Mouse (Mus musculus) lung, postnatal 25 days (tissue): Measurements from ENCODE around the gene Tacr1.
"Not testable (repeated sequence)": the region's sequence is repeated elsewhere in the genome, so short reads cannot be mapped to it uniquely, and the experiment has no call there.

ENCODE experiments used
- DNase-seq: peaks from one replicate; pipeline ENCODE4 v3.0.0; 2022; ENCODE audit warnings: low spot score

The Tacr1 gene

DNA sequence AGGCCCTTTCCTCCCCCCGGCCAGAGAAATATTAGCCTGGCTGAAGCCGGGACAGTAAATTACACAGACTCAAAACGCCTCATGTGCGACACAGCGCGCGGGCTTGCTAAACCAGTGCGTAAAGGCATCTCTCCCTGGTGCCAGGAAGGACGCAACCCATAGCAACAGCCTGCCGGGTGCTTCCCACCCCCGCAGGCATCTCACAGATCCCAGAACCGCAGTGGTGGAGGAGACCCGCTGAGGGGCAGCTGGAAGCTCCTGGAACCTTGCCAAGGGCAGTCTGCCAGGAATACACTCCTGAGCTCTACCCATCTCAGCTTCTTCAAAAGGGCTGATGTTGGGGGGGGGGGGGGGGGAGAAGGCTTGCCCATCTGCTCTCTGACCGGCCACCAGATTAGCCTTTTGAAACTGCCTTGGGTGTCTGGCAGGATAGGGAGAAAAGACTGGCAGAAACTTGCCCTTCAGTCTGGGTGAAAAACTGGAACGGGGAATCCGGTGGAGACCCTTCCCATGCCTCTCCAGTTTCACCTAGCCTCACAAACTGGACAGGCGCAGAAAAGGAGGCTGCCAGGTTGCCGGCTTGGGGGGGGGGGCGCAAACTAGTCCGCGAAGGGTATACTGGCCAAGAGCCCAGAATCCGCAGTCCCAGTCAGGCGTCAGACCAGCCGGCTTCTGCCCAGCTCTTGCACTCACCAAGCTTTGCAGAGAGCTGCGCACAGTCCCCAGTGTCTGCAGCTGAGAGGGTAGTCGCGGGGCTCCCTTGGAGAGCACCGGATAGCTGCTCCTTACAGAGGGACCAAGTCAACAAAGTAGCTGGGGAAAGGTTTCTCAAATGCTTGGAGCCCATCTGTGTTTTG, at the start of gene Tacr1:
Tacr1 (plus strand) TSS at position 740 of the 857 bp plus-strand sequence.
- DNase-seq, result no peak

DNA sequence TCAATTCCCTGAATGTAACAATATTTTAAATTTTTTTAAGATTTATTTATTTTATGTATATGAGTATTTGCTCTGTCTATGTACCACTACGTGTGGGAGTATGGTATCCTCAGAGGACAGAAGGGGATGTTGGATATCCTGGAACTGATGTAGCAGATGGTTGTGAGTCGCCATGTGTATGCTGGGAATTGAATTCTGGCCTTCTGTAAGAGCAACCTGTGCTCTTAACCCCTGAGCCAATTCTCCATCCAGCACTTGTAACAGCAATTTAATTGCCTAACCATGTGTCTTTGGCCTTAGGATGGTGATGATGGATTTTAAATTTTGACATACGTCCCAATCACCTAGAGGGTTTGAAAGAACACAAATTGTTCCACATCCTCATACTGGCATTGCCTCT, 26.0 kb upstream of the Tacr1 start:
- DNase-seq, result no peak

DNA sequence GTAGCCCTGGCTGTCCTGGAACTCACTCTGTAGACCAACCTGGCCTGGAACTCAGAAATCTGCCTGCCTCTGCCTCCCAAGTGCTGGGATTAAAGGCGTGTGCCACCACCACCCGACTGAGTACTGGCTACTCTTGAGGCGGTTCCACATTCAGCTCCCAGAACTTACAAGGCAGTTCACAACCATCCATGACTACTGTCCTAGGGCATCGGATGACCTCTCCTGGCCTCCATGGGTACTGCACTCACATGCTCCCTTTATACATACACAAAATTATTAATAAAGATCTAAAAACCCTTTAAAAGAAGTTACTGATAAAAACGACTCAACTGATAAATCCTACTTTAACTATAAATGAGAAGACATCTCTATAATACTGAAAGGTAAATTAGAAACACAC, 18.6 kb upstream of the Tacr1 start:
- no peak for DNase-seq

DNA sequence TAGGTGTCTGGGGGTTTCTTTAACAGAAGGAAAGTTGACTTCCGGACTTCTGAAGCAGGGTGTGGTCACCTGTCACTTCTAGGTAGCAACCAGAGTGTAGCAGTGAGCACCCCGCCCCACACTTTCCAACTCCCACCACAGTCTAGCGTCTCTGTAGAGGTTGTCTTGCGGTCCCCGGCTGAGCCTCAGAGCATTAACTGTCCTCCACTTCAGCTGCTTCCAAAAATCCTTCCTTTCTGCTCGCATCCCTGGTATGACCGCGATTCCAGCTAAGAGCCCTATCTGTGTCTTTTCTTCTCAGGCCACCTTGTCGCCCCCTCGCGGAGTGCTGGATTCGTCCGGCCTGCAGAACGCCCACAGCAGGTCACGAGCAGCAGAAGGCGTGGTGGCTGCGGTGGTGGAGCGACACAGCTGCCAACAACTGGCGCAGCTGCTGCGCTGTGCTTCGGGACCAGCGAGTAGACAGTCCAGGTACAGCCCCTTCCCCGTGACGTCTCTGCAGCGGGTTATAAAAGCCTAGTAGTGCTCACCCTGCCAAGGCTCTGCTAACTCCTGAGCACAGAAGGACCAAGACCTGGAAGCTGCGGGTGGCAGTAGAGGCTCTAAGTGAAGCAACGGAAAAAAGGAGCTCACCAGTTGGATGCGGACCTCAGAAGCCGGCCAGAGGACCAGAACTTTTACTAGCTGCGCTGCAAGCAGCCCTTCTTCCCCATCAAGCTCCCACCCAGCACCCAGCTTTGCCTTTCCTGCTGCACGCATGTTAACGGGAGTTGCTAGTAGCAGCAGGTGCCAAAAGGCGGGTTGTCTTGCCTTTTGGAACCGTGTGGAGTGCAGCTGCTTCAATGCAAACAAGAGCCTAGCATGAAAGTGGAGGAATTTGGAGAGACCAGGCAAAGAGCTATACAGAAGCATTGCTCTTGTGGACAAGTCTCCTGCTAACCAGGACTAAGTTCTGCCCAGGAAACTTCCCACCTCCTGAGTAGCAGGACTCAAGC, 664 bp downstream of the Tacr1 start:
- DNase-seq, result peak; percentile 10

DNA sequence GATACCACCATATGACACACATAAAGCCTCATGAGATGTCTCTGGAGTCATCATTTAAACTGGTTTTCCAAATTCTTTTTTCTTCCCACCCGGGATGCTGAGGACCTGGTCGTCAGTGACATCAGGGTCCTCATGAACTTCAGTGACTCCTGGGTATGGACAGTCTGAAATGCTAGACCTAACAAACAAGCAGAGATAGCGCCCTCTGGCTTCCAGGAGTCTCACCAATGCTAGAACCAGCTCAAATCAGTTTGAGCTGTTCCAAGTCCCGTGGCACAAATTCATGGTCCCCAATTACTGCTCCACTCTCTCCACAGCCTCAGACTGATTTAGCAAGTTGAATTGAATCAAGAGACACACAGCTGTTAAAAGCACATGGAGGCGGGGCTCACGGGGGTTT, 16.2 kb downstream of the Tacr1 start:
- DNase-seq, result no peak

DNA sequence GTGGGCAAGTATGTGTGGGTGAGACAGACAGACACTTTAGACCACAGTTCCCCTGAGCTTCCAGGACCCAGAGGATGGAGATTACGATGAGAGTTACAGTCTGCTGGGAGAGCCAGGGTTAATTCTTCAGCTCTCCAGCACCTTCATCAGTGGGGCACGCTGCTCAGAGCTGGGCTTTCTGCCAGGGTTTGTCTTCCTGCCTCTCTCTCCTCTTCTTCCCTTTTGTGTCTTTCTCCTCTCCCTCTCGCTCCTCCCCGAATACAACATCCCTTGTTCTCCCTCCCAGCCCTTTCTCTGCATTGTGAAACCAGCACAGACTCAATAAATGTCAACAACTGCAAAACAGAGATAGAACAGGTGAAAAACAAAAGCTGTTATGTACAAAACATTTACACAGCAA, 18.1 kb downstream of the Tacr1 start:
- no peak for DNase-seq

DNA sequence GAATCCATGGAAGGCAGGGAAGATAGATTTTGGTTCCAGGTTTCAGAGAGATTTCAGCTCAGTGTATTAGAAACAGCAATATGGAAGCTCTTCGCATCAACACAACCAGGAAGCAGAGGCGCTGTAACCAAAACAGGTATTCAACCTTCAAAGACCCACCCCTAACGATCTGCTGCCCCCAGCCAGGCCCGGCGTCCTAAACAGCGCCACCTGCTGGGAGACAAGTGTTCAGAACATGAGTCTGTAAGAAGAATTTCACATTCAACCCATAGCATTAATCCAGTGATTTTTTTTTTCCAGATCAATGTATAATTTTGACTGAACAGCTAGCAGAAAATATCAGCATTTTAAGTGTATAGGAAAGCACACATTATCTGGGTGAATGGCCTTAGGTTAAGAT, 26.8 kb downstream of the Tacr1 start:
- DNase-seq, result no peak

DNA sequence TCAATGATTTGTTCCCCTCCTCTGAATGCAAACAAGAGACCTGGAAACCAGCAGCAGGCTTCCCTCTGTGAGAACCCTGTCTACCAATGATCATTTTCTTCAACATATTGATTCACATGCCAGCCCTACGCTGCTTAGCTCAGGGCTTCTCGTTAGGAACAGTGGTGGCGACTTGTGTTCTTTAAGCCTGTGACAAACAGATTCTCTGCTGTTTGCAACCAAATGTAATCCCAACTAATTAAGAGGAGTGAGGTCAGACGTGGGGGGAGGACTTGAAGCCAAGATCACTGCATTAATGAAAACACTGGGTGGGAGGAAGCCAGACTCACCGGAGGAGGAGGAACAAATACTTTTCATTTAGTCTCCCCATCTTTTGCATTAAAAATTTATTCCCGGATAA, 27.6 kb downstream of the Tacr1 start:
- DNase-seq, result no peak

DNA sequence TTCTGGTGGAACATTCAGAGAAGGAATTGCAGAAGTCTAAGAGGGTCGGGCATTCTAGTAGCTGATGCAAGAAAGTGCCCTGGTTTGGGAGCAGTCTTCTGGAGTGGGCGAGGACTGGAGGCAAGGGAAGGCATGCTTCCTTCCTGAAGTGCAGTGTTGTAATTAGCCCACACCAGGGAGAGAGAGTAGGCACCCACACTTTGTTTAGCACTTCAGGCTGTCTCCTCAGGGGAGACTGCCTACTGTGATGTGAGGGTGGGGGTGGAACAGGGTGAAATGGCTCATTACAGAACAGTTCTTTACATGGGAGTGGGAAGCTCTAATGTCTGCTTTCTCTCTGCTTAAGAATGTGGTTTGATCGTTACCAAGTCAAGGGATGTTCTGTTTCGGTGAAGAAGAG, 35.0 kb downstream of the Tacr1 start:
- no peak for DNase-seq

DNA sequence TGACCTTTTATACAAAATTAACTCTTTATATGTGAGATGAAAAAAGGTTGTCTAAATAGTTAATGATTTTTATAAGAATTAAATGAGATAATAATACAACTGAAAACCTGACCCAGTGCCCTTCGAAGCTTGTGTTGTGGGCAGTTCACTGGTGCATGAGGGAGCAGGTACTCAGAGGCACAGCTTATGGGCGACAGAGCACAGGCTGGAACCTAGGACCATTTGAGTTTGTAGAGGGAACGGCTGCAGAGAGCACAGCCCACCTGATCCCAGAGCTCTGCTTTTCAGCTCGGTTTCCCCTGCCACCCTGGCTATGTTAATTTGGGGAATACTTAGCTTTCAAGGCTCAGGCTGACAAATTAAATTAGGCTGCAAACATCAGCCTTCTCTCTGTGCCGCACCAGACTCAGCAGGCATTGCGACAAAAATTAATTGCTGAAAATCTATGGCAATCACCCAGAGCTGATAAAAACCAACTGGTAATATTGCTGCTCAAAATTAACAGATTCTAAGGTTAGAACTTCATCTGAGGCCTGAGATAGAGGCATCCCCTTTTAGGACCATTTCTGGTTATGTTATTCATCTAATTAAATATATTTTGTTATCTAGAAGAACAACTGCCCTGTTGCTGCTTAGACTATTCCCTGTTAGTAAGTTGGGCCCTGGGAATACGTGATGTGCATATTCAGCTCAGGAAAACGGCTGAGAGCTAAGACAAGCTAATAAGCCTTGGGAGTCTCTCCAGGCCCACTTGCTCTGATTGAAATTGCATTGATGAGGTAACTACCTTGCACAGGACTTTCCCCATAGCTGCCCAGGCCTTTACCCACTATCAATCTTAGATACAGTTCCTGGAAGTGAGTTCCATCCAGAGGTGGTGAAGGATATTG, 50.3 kb downstream of the Tacr1 start:
- not testable (repeated sequence) for DNase-seq

DNA sequence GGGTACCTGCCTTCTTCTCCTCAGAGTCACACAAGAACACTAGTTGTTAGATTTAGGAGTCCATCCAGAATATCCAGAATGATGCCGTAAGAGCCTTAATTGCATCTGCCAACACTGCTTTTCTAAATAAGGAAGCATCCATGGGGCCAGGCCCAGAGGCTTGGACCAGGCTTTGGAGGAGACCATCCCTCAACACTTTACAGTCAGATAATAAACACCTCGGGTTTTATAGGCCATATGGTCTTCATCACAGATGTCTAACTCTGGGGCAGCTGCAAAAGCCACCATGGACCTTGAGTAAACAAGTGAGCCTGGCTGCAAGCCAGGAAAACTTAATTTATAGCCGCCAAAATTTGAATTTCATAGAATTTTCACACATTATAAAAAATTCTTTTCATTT, 53.1 kb downstream of the Tacr1 start:
- DNase-seq, result no peak

DNA sequence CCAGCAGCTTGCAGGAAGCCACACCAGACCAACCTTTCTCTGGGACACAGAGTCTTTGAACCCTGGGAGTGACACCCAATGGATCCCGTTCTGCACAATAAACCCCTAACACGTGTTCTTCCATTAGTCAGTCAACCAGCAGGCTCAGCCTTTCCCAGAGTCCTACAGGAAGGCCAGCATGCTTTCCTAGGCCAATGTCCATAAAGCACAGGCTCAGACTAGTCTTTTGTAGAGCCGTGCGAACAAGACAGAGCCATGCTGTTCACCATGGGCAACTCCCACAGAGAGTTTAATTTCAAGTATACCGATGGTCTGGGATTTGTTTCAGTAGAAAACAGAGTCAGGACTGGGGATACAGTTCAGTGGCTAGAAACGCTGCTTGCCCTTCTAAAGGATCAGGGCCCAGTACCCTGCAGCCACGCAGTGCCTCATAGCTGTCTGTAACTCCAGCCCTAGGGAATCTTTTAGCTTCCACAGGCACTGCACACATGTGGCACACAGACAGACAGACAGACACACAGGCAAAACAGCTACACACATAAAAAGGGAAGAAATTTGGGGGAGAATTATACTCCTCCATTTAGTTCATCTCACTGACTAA, 55.1 kb downstream of the Tacr1 start:
- no peak for DNase-seq

DNA sequence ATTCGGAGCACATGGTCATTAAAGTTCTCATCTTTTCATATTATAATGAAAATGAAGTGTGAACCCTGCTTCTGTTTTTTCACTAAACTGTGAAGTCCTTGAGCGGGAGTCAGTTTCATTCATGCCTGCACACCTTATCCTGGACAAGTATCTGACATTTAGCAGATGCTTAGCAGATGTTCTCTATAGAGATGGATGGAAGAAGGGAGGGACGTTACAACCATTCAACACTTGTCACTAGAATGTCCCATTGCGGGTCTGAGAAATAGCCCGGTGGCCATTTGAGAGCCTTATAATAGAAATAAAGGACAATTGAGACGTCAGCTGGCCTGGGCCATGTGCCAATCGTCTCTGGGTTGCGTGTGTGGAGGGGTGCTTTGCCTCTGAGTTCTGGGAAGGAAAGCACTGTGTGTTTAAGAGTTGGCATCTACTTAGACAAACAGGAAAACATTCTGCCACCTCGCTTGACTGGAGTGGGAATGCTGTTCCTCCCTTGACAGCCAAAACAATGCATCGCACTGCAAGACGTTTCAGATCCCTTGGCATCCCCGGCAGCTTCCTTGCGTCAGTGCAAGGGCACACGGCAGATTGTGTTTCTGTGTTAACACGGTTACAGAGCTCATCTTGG, 56.7 kb downstream of the Tacr1 start:
- no peak for DNase-seq

DNA sequence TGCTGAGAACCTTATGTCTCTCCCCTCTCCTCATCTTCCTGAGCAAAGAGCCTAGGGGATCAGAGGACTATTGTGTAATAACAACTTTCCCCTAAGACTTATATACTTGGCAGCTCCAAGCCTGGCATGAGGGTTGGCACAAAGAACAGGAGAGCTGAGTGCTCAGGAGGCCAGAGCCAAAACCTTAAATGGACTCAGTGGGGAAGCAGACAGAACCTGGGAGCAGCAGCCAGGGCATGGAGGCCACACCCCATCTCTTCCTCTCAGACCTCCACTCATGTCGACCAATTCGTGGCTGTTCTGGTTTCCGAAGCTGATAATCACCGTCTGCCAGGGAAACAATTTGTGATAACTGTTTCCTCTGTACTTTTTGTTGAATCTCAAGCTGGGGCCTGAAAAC, 61.0 kb downstream of the Tacr1 start:
- peak; percentile 9 for DNase-seq

DNA sequence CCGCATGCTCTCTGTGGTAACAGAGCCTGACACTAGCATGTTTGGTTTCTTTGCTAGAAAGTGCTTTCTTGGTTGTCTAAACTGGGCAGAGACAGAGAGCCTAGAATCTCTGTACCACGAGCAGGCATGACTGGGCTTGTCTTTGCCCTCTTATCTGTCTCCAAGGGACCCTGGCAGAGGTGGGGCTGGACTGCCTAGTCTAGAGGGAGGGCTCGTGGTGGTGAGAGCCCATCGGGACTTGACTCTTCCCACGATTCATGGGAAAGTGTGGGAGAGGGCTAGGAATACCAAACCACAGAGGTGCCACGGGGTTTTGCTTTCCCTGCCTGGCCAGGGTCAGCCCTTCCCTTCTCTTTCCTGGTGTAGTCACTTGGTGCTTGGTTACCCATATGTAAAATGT, 72.3 kb downstream of the Tacr1 start:
- no peak for DNase-seq

DNA sequence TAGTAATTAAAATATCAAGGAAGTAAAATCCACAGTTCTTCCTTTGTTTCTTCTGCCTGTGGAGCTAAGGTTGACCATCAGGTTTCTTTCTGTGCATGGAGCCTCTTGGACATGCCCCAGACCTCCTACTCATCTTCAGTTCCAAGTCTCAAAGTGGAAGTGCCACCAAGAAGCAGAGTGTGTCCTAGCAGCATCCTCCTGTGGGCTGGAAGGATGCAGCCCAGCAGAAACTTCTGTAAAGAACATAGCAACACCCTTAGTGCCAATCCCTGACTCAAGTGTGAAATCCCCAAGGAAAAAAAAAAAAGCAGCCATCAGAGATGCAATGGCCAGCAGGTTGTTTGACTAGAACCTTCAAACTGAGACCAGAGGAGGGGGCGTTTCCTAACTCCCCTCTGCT, 81.7 kb downstream of the Tacr1 start:
- DNase-seq, result no peak

DNA sequence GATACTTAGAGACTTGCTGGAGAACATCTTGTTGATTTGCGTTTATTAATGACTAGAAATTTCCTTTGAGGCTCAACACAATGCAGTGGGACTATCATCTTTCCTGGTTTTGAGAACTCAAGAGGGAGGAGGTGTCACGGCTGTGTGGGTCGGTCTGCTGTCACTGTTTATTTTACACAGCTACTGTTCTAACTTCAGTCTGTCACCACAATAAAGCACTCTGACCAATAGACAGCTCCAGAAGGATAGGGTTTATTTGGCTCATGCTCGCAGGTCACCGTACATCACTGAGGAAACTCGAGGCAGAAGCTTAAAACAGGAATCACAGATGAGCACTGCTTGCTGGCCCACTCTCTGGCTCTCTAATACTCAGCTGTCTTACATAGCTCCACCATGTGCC, 92.3 kb downstream of the Tacr1 start:
- no peak for DNase-seq

DNA sequence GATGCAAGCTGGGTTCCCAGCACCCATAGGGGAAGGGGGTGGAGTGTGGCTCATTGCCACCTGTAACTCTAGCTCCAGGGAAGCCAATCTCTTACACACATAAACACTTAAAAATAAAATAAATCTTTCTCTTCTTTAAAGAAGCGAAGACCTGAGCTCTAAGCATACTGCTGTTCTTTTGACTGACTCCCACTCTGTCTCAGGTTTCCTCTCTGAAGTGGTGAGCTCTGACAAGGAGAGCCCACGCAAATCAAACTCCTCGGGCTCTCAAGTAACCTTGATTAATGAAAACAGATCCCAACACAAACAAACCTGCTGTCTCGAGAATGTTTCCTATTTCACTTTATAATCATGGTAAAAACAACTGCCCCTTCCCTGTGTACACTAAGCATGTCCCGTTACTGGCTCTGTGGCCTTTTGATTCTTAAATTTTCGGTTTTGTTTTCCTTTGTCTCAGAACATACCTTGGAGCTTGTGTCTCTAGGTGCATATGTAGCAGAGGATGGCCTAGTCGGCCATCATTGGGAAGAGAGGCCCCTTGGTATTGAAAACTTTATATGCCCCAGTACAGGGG, 108.8 kb downstream of the Tacr1 start:
- no peak for DNase-seq

DNA sequence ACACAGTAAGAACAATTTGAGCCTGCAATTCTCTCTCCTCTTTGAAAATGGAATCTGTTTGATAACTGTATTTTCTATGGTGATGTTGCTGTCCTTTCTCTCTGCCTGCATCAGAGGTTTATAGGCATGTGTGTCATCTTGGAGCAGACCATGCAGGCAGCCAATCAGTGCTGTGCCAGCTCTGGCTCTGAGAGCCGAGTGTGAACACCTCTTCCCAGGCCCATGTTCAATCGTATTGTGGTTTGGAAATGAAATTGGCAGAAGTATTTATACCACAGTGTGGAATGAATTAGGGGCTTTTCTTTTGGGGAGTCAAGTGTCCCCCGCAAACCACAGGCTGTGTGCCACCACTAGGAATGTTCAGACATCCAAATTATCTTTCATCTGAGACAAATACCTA, 117.5 kb downstream of the Tacr1 start:
- DNase-seq, result no peak

DNA sequence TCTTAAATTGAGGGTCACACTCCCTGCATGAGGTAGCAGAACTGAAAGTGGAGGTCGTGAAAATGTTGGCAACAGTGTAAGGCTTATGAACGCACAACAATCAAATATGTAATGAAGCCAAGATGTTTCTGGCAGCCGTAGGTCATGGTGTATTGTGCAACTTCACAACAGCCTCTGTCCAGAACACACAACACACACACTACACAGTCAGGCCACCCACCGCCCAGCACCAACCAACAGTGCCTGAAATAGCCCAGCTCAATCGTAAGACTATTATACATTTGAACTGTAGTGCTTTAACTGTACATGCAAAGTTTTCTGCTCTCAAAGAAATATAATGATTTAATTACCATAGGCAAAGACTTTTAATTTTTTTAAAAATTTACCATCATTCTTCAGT, 120.4 kb downstream of the Tacr1 start:
- DNase-seq, result no peak
